Mouse (Mus musculus) left cerebral cortex, adult 11 months (tissue): ENCODE measurements around the gene Stxbp1.

Source experiments
- DNase-seq: peaks from one replicate; pipeline ENCODE4 v3.0.0; 2022; ENCODE audit warnings: low spot score

The Stxbp1 gene

GRCm38 (mm10) chr2:32846805-32847467 is at the start of gene Stxbp1:
Gene Stxbp1, minus strand, starts transcription at chr2:32847245.
- peak; percentile 87 for DNase-seq

DNA sequence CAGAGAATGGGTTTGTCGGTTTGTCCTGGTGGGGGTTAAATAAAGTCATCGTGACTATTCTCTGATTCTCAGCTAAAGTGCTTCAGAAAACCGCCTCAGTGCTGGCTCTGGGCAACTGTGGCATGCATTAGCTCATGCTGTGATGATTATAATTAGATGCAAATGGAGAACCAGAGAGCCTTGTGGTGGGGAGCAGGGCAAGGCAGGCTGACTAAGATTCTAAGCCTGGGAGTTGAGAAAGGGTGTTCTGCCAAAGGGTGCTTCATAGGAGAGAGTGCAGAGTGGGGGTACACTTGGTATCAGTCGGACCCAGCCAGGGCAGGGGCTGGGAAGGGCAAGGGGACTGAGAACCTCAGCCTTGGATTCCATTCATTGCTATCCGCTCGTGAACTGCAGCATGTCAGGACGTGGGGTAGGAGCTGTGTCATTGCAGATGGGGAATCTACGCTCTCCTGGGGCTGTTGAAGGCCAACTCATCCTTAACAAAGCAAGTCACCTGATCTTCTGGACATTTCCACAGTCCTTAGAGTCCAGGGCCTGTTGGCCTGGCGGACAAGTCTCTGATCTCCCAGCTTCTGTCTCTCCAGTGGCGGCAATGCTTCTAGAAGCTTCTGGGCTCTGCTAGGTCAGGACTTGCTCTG is 49.6 kb upstream of the Stxbp1 start:
- no peak for DNase-seq

GRCm38 (mm10) chr2:32895606-32896106 is 48.6 kb upstream of the Stxbp1 start:
- no peak for DNase-seq

GRCm38 (mm10) chr2:32894097-32894496 is 47.1 kb upstream of the Stxbp1 start:
- DNase-seq, result no peak

DNA sequence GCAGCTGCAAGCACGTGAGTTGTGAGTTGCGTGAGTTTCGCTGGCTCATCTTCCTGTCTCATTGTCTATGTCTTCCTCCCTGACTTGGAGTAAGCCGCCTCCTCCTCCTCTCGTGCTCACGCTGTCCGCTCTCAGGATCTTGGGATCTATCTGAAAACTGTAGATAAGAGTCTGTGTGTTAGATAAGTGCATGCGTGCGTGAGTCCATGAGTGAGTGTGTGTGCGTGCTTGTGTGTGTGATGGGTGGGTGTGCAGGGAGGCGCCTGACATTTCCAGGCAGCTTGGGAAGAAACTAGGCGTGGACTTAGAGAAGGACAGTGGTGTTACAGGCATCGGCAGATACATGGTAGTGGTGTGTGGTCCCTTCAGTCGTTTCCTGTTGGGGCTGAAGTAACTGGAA is 45.4 kb upstream of the Stxbp1 start:
- DNase-seq, result no peak

DNA sequence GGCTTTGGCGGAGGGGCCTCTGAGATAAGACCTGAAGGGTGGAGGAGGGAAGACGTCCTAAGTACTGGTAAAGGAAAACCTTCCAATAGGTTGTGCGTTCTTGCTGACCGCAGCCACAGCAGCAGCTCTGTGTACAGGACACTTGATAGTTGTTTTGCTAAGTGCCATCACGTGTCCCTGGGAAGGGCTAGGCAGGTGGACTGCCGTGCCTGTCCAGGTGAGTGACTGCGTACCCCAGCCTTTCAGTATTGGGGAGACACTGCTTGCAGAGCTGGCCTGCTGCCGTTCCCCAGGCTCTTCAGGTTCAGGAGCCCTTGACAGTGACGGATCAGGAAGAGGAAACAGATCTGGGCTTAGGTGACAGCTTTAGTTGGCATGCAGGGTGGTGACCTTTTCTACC is 44.2 kb upstream of the Stxbp1 start:
- no peak for DNase-seq

DNA sequence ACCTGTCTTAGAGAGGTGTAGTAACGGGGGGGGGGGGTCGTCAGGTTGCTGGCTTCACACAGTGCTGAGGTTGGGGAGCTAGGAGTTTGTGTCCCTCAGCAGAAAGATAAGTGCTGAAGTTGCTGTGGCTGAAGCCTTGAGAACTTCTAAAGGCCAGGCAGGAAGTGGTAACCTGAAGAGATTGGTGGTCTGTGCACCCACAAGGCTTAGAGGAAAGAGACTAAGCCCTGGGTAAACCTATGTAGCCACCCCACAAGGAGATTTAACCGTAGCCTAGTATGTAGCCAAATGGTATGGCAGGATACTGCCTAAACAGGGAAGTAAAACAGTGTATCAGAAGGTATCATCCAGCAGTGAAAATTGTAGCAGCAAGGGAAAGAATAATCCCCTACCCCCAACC is 43.2 kb upstream of the Stxbp1 start:
- DNase-seq, result no peak

GRCm38 (mm10) chr2:32888551-32888950 is 41.5 kb upstream of the Stxbp1 start:
- no peak for DNase-seq

- no peak for DNase-seq
Measured at GRCm38 (mm10) chr2:32888029-32888428, 41.0 kb upstream of the Stxbp1 start.

DNA sequence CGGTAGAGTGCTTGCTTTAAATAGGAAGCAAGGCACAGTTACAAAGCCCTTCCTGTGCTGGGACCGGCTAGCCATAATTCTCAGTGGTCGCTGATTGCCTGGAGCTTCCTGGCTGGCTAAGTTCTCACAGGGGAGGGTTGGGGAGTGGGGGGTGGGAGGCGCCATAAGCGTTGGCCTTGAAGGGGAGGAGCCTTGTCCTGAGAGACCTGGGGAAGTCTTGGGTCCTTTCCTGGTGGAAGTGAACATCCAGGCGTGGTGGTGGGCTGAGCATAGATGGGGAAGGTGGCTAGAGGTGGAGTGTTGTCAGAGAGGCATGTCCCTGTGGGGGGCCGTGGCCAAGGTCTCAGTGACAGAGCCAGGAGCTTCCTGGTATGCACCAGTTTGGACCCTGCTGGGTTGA is 37.7 kb upstream of the Stxbp1 start:
- DNase-seq, result no peak

GRCm38 (mm10) chr2:32882283-32883043 is 35.4 kb upstream of the Stxbp1 start:
- DNase-seq, result no peak

DNA sequence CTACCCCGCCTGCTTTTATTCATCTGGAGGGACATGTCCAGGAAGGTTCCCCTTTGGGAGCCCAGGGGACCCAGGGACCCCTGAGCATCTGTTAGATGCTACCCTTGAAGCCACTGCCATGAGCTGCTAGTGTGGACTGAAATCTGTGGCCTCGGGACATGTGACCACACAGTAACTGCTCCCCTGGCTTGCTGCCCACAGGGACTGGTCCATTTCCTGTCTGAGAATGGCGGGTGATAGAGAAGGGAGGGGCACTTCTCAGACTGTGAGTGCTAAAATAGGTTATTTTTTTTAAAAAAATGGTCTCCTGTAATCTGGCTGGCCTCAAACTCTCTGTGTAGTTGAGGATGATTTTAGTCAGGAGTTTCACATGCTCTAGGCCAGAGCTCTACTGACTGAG is 34.7 kb upstream of the Stxbp1 start:
- DNase-seq, result no peak

DNA sequence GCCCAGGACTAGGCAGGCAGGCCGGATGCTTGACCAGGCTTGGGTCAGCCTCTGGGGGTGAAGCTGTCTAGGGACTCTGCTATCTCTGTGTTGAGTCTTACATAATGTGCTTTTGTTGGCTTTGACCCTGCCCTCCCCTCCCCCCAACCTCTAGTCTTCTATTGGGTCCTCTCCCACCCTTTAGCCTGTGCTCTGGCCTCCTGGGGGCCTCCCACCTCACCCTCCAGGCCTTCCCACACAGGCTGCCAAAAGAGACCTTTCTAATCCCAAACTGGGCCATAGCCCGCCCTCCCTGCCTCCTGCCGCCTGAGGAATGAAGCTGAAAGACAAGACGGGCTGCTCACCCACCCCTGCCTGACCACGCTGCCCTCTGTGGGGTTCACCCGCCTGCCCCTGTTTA is 34.0 kb upstream of the Stxbp1 start:
- DNase-seq, result no peak

GRCm38 (mm10) chr2:32879593-32879992 is 32.5 kb upstream of the Stxbp1 start:
- DNase-seq, result no peak

- DNase-seq, result no peak
Measured at GRCm38 (mm10) chr2:32878396-32878795, 31.4 kb upstream of the Stxbp1 start.

GRCm38 (mm10) chr2:32877761-32878393 is 30.8 kb upstream of the Stxbp1 start:
- DNase-seq, result no peak

DNA sequence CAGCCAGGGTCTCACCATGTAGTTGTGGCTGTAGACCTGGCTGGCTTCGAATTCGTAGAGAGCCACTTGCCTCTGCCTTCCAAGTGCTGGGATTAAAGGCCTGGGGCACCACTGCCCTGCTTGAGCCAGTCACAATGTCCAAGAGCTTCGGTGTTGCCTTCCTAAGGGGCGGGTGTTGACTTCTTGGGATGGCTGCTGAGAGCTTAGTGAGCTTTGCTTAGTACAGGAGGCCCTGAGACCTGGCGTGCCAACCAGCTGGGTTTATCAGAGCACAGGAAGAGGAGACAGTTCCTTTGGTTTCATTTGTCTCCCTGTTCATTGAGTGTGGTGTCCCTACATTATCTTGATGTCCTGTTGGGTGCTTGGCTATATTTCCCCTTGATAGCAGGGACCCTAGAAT is 30.3 kb upstream of the Stxbp1 start:
- no peak for DNase-seq

- no peak for DNase-seq
Measured at GRCm38 (mm10) chr2:32876490-32877302, 29.7 kb upstream of the Stxbp1 start.

- peak; percentile 55 for DNase-seq
Measured at GRCm38 (mm10) chr2:32875675-32876489, 28.8 kb upstream of the Stxbp1 start, which contains the start of gene Fam129b. Gene Fam129b, plus strand, starts transcription at chr2:32876114.

DNA sequence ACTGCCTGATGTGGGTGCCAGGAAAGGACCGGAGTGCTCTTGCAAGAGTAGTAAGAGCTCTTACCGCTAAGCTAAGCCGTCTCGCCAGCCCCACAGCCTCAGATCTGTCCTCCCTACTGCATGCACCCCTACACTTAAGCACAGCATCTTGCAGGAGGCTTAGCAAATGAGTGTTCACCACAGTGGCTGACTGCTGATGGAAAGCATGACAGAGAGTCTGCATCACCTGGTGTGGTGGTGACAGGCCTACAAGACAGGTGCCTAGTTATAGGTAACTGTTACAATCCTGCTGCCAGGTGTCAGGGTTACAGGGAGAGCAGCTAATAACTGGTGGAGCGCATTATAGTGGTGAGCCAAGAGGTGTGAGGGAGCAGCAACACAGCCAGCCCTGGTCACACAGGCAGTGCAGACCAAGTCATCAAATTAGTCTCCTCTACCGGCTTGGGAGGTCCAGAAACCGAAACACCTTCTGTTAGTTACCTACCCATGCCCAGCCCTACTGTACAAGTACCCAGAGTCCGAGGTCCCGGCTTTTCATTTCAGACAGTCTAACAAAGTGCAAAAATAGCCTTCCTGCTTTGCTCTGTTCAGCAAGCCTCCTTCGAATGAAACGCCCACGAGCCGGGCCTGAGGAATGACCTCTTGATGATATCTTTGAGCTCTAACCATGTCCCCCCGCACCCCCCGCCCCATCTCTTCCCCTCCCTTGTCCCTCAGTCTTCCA is 28.1 kb upstream of the Stxbp1 start:
- no peak for DNase-seq
